ENCODE assay signal across 8 mouse cellular contexts in genomic region chr6:92776356-92776755, GRCm38 (mm10). TPM values are rescaled to one million over a fixed set of nuclear protein-coding genes. Genes with fewer than 3 reads are reported as not detected.
DNase-seq lines count a peak whose midpoint lies in the region; ATAC-seq and TF ChIP-seq lines count a peak whose summit lies in the region.
"Had no signal": no experiment of that assay in that cellular context is flagged by ENCODE, and none has a peak within 500 bp of the region (broad histone marks: within the 10 kb centered on the region; RNA-seq: fewer than 3 reads in every experiment).

No protein-coding gene starts in this region.

- H3K4me3 ChIP-seq in hindbrain, embryonic 14.5 days (replicated peaks; ENCODE audit: low read length), result no peak overlapping the region
- H3K4me3 ChIP-seq in hindbrain, embryonic 13.5 days, result no peak overlapping the region
- no peak overlapping the region for H3K4me3 ChIP-seq in E14TG2a.4 (replicated peaks; ENCODE audit: low read length)
- H3K4me3 ChIP-seq in midbrain, postnatal 0 days (ENCODE audit: low read depth, low read length), result no peak overlapping the region
- H3K4me3 ChIP-seq: embryonic facial prominence, embryonic 12.5 days had no signal

- H3K27ac ChIP-seq in hindbrain, embryonic 14.5 days, result no peak overlapping the region
- H3K27ac ChIP-seq in hindbrain, embryonic 13.5 days, result no peak overlapping the region
- H3K27ac ChIP-seq in midbrain, postnatal 0 days (ENCODE audit: low read depth, low read length), result no peak overlapping the region
- H3K27ac ChIP-seq: embryonic facial prominence, embryonic 12.5 days had no signal

- no peaks in the 10 kb centered on the region for H3K36me3 ChIP-seq in hindbrain, embryonic 14.5 days (replicated peaks; ENCODE audit: control insufficient read depth, insufficient read depth)
- no peaks in the 10 kb centered on the region for H3K36me3 ChIP-seq in hindbrain, embryonic 13.5 days
- no peaks in the 10 kb centered on the region for H3K36me3 ChIP-seq in E14TG2a.4 (ENCODE audit: insufficient read depth, low read length)
- no peaks in the 10 kb centered on the region for H3K36me3 ChIP-seq in midbrain, postnatal 0 days (ENCODE audit: insufficient read depth, low read length)

- no peak overlapping the region for H3K9ac ChIP-seq in hindbrain, embryonic 14.5 days
- H3K9ac ChIP-seq in hindbrain, embryonic 13.5 days, result no peak overlapping the region
- no peak overlapping the region for H3K9ac ChIP-seq in midbrain, postnatal 0 days (replicated peaks; ENCODE audit: low read length, poor library complexity, severe bottlenecking)
- H3K9ac ChIP-seq: embryonic facial prominence, embryonic 12.5 days had no signal

- H3K9me3 ChIP-seq in hindbrain, embryonic 14.5 days (ENCODE audit: control insufficient read depth, low read length), result no peaks in the 10 kb centered on the region
- no peaks in the 10 kb centered on the region for H3K9me3 ChIP-seq in hindbrain, embryonic 13.5 days
- no peaks in the 10 kb centered on the region for H3K9me3 ChIP-seq in E14TG2a.4 (ENCODE audit: low read length)
- H3K9me3 ChIP-seq in midbrain, postnatal 0 days (ENCODE audit: low read length), result no peaks in the 10 kb centered on the region
- H3K9me3 ChIP-seq: embryonic facial prominence, embryonic 12.5 days had no signal

- no peak for ATAC-seq in hindbrain, embryonic 14.5 days (ENCODE audit: low FRiP score)
- no peak for ATAC-seq in hindbrain, embryonic 13.5 days (ENCODE audit: low FRiP score)
- no peak for ATAC-seq in midbrain, postnatal 0 days (ENCODE audit: low FRiP score)

- WGBS in hindbrain, embryonic 14.5 days, result 16% methylated on average over 2 of the region's 2 CpGs
- 21% methylated on average over 2 of the region's 2 CpGs for WGBS in hindbrain, embryonic 13.5 days
- 8% methylated on average over 2 of the region's 2 CpGs for WGBS in midbrain, postnatal 0 days

- peak; percentile 48 for TF ChIP-seq CTCF in E14TG2a.4 (conservative IDR thresholded peaks at IDR 0.05; ENCODE audit: low read length)
- TF ChIP-seq CTCF in midbrain, postnatal 0 days (IDR thresholded peaks at IDR 0.05), result peak; percentile 88

- H3K27me3 ChIP-seq in hindbrain, embryonic 14.5 days (ENCODE audit: control insufficient read depth, insufficient read depth, low read length), result no peaks in the 10 kb centered on the region
- no peaks in the 10 kb centered on the region for H3K27me3 ChIP-seq in hindbrain, embryonic 13.5 days
- no peaks in the 10 kb centered on the region for H3K27me3 ChIP-seq in E14TG2a.4 (ENCODE audit: insufficient read depth, low read length)
- H3K27me3 ChIP-seq in midbrain, postnatal 0 days (ENCODE audit: insufficient read depth, low read length), result no peaks in the 10 kb centered on the region
- H3K27me3 ChIP-seq: embryonic facial prominence, embryonic 12.5 days had no signal

- no peak overlapping the region for H3K4me2 ChIP-seq in hindbrain, embryonic 14.5 days (replicated peaks)
- no peak overlapping the region for H3K4me2 ChIP-seq in hindbrain, embryonic 13.5 days
- H3K4me2 ChIP-seq in midbrain, postnatal 0 days (ENCODE audit: low read depth, low read length, poor library complexity, severe bottlenecking), result no peak overlapping the region
- H3K4me2 ChIP-seq: embryonic facial prominence, embryonic 12.5 days had no signal

- H3K4me1 ChIP-seq in hindbrain, embryonic 14.5 days (replicated peaks; ENCODE audit: control insufficient read depth, insufficient read depth, low read length), result no peaks in the 10 kb centered on the region
- H3K4me1 ChIP-seq in hindbrain, embryonic 13.5 days (replicated peaks), result no peaks in the 10 kb centered on the region
- H3K4me1 ChIP-seq in E14TG2a.4 (replicated peaks; ENCODE audit: low read depth, low read length), result peaks cover 8% of the 10 kb centered on the region
- no peaks in the 10 kb centered on the region for H3K4me1 ChIP-seq in midbrain, postnatal 0 days (ENCODE audit: insufficient read depth, low read length)

- peak; percentile 81 for DNase-seq in hindbrain, embryonic 14.5 days (ENCODE audit: low spot score)
- DNase-seq in Muller cell, postnatal 12 days (ENCODE audit: inconsistent ontology term), result peak; percentile 13
- DNase-seq in heart, postnatal 4 days, result peak; percentile 27
- peak; percentile 82 for DNase-seq in midbrain, postnatal 0 days (ENCODE audit: low spot score)
- no peak for DNase-seq in right cerebral cortex, postnatal 36 days (ENCODE audit: low spot score in 2 of 2)

RNA-seq across cellular contexts. Expression of gene A730049H05Rik, which starts 39.9 kb away (rescaled TPM):
- 0.46 and 0.97 TPM in 2 replicates for polyA plus RNA-seq in hindbrain, embryonic 14.5 days (2014; fragmentation: Nextera tagmentation; extraction: Ambion mirVana)
- 0.41 and 0.97 TPM in 2 replicates for polyA plus RNA-seq in hindbrain, embryonic 13.5 days (2015; fragmentation: Nextera tagmentation; extraction: Ambion mirVana)
- under 1 TPM; 0.33 to 0.43 TPM for total RNA-seq in heart, postnatal 4 days (2021)
- 0.82 and 1.1 TPM in 2 replicates for total RNA-seq in midbrain, postnatal 0 days (2014; rRNA removed)
- 0.43 and 0.83 TPM in 2 replicates for polyA plus RNA-seq in midbrain, postnatal 0 days (2015; fragmentation: Nextera tagmentation; extraction: Ambion mirVana)

Comparison
In these comparisons a context has a peak if more than half of its experiments do, and no peak if none do; other contexts are left out.
1. DNase-seq: peak in hindbrain, embryonic 14.5 days (single experiment), Muller cell, postnatal 12 days (single experiment), heart, postnatal 4 days (single experiment) and midbrain, postnatal 0 days (single experiment); none in right cerebral cortex, postnatal 36 days (0 of 2).